Mouse (Mus musculus) bone marrow macrophage, adult 2 months (primary cell): ENCODE measurements around the gene Zdhhc23.

Source experiments
- CTCF ChIP-seq: IDR thresholded peaks from 2 replicates; pipeline ENCODE4 v1.5.1; 2012; ENCODE audit warnings: low read depth, mild to moderate bottlenecking, low read length, moderate library complexity
- POLR2A ChIP-seq: IDR thresholded peaks from 2 replicates; pipeline ENCODE4 v1.6.1; 2012; ENCODE audit warnings: mild to moderate bottlenecking, low read depth, low read length, borderline replicate concordance

DNA sequence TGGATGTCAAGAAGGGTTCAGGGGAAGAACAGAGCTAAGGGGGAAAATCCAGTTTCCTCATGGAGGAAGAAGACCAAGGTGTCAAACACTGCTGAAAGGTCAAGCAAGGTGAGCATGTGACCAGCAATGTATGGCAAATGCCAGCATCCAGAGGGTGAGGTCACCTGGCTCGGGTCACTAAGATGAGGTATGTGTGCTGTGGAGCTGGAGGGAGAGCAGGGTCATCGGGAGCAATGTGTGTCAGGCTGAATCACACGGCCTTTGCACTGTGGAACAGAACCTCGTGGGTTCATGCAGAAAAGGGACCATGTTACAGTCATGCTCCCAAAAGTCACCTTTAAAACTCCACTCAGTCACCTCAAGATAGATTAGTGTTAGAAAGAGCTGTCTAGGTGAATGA is 38.1 kb upstream of the Zdhhc23 start:
- TF ChIP-seq CTCF, result no peak
- TF ChIP-seq POLR2A, result no peak
